Mouse (Mus musculus) small intestine, adult 2 months (tissue): ENCODE results near the gene Sept3. TPM values are rescaled to one million over a fixed set of nuclear protein-coding genes. Genes with fewer than 3 reads are reported as not detected.
A peak's percentile ranks its signal among the peaks of the same experiment; 100 is the strongest.

Experiments used
- H3K27ac ChIP-seq: fragments of 200-500 bp; 2 replicates; pipeline ENCODE4 v1.5.1; 2012; ENCODE audit warnings: low read depth, low read length, control low read depth, inconsistent platforms; ENCODE audit not compliant: insufficient read depth
- H3K27me3 ChIP-seq: fragments of 200-500 bp; 2 replicates; pipeline ENCODE4 v1.6.1; 2012; ENCODE audit warnings: mild to moderate bottlenecking, moderate library complexity, low read length, inconsistent platforms; ENCODE audit not compliant: control insufficient read depth, insufficient read depth
- H3K36me3 ChIP-seq: fragments of 200-500 bp; 2 replicates; pipeline ENCODE4 v1.6.1; 2012; ENCODE audit warnings: mild to moderate bottlenecking, low read length, control low read depth, inconsistent platforms; ENCODE audit not compliant: control insufficient read depth, insufficient read depth
- H3K4me1 ChIP-seq: fragments of 200-500 bp; 2 replicates; pipeline ENCODE4 v1.6.1; 2012; ENCODE audit warnings: low read length, inconsistent platforms, mixed read lengths; ENCODE audit not compliant: control insufficient read depth, insufficient read depth, insufficient read length
- H3K4me3 ChIP-seq: fragments of 200-500 bp; 2 replicates; pipeline ENCODE4 v1.5.1; 2012; ENCODE audit warnings: low read depth, mild to moderate bottlenecking, control low read depth, inconsistent platforms, low read length, moderate library complexity
- CTCF ChIP-seq: fragments of 200-500 bp; IDR thresholded peaks from 2 replicates; pipeline ENCODE4 v1.5.1; 2012; ENCODE audit warnings: low read depth, mild to moderate bottlenecking, control low read depth, inconsistent platforms, low read length, moderate library complexity, mixed read lengths; ENCODE audit not compliant: insufficient replicate concordance, insufficient read length; ENCODE audit errors: extremely low read depth
- POLR2A ChIP-seq: fragments of 200-500 bp; IDR thresholded peaks from 2 replicates; pipeline ENCODE4 v1.6.1; 2012; ENCODE audit warnings: low read depth, mild to moderate bottlenecking, control low read depth, inconsistent platforms, low read length, moderate library complexity
- WGBS: fragments of 180-500 bp; shearing (Covaris S2); methylation state at CpG from one replicate; pipeline ENCODE4 v1.1.7; 2018; 5-methylcytosine and 5-hydroxymethylcytosine counted together
- polyA plus RNA-seq: library from polyadenylated mRNA; depleted of rRNA; stranded (reverse); fragments of >200 nt; gene quantifications from 2 replicates; pipeline ENCODE4 v1.2.3, GENCODE M21; 2012; rRNA removed

Gene Sept3
- polyA plus RNA-seq, 1 experiment, result 0.52 TPM

- TF ChIP-seq POLR2A (no peak), CTCF (no peak)
- Histone ChIP-seq H3K36me3 (peaks cover 20% of the 10 kb centered on the region), H3K27me3 (0 out of 2 replicates have a peak, but pooled peaks cover 3% of the 10 kb centered on the region), H3K27ac (no peak overlapping the region), H3K4me1 (peaks cover 19% of the 10 kb centered on the region), H3K4me3 (no peak overlapping the region)
- 60% methylated on average over 8 of the region's 8 CpGs for WGBS
These were observed 65.1 kb downstream of the Sept3 start for GRCm38 (mm10) chr15:82339634-82340254.

- Histone ChIP-seq H3K4me3 (peak overlapping the region; percentile 62), H3K36me3 (peaks cover 13% of the 10 kb centered on the region), H3K4me1 (peaks cover 22% of the 10 kb centered on the region), H3K27me3 (0 out of 2 replicates have a peak, but pooled peaks cover 3% of the 10 kb centered on the region), H3K27ac (0 out of 2 replicates have a peak overlapping the region, but pooled peaks have one; percentile 63)
- WGBS, result 56% methylated on average over 21 of the region's 21 CpGs
- TF ChIP-seq POLR2A (no peak), CTCF (no peak)
These were observed 65.8 kb downstream of the Sept3 start for GRCm38 (mm10) chr15:82340414-82341035.

GRCm38 (mm10) chr15:82341036-82341501 lies 66.4 kb downstream of the Sept3 start:
- 3% methylated on average over 39 of the region's 40 CpGs for WGBS
- TF ChIP-seq CTCF, result no peak
- 0 out of 2 replicates have a peak, but pooled peaks have one; percentile 42 for TF ChIP-seq POLR2A

GRCm38 (mm10) chr15:82341675-82342542 lies 67.2 kb downstream of the Sept3 start:
- Histone ChIP-seq H3K27me3 (0 out of 2 replicates have a peak, but pooled peaks cover 3% of the 10 kb centered on the region), H3K4me3 (peak overlapping the region; percentile 6; the same call in 1 of the 2 replicates), H3K27ac (peak overlapping the region; percentile 63), H3K36me3 (no peaks in the 10 kb centered on the region), H3K4me1 (peaks cover 22% of the 10 kb centered on the region)
- 63% methylated on average over 15 of the region's 15 CpGs for WGBS
- TF ChIP-seq CTCF (no peak), POLR2A (no peak)

More at GRCm38 (mm10) chr15:82341036-82341501, 66.4 kb downstream of the Sept3 start:
- 0 out of 2 replicates have a peak, but pooled peaks cover 3% of the 10 kb centered on the region for H3K27me3 ChIP-seq
- peak overlapping the region; percentile 62 for H3K4me3 ChIP-seq
- H3K27ac ChIP-seq, result peak overlapping the region; percentile 63
- peaks cover 7% of the 10 kb centered on the region; the same call in 1 of the 2 replicates for H3K36me3 ChIP-seq
- peaks cover 22% of the 10 kb centered on the region for H3K4me1 ChIP-seq

DNA sequence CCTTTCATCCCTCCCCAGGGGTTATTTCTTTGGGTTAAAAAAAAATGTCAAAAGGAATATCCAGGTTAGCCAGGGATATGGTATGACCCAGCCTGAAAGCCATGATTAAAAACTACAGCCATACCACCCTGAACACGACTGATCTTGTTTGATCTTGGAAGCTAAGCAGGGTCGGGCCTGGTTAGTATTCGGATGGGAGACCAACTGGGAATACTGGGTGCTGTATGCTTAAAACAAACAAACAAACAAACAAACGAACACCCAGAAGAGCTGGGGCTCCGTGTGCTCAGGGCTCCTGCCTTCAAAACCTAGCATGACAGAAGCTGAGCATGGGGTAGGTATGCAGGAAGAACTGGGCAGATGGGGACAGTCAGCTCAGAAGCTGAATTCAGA lies 67.8 kb downstream of the Sept3 start:
- H3K4me3 ChIP-seq, result no peak overlapping the region
- WGBS, result 71% methylated on average over 5 of the region's 5 CpGs
- no peaks in the 10 kb centered on the region for H3K36me3 ChIP-seq
- TF ChIP-seq CTCF (no peak), POLR2A (no peak)
- peaks cover 21% of the 10 kb centered on the region for H3K4me1 ChIP-seq
- 0 out of 2 replicates have a peak, but pooled peaks cover 3% of the 10 kb centered on the region for H3K27me3 ChIP-seq
- H3K27ac ChIP-seq, result no peak overlapping the region

DNA sequence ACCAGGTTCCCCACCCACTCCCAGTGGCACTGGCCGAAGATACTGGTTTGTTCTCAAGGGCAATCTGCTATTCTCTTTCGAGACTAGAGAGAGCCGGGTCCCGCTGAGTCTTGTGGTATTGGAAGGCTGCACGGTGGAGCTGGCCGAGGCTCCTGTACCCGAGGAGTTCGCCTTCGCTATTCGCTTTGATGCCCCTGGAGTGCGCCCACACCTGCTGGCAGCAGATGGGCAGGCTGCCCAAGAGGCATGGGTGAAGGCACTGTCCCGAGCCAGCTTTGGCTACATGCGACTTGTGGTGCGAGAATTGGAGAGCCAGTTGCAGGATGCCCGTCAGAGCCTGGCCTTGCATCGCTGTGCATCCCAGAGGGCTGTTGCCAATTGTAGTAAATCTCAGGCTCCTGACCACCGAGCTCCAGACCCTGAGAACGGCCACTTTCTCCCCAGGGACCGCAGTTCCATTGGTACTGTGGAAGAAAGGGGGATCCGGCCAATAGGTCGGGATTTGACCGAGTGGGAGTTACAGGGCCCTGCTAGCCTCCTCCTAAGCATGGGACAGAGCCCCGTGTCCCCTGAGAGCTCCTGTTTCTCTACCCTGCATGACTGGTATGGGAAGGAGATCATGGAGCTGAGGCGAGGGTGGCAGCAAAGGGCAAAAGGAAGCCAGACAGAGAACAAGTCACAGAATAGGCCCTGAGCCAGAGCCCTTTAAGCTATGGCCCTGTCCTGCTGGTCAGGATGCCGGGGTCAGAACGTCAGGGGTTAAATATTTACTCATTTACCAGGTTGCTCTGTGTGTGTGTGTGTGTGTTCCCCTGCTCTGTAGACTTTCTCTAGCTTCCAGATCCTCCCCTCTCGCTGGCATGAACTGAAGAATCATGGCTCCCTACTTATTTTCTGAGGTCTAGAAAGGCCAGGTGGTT lies 68.9 kb downstream of the Sept3 start:
- H3K27me3 ChIP-seq, result 0 out of 2 replicates have a peak, but pooled peaks cover 3% of the 10 kb centered on the region
- TF ChIP-seq POLR2A (no peak), CTCF (no peak)
- peaks cover 26% of the 10 kb centered on the region for H3K4me1 ChIP-seq
- 83% methylated on average over 27 of the region's 27 CpGs for WGBS
- H3K4me3 ChIP-seq, result no peak overlapping the region
- H3K36me3 ChIP-seq, result peaks cover 9% of the 10 kb centered on the region
- no peak overlapping the region for H3K27ac ChIP-seq

Other genes with a start within 250 kb of the Sept3 start
- gene Desi1, start 241.0 kb upstream of the Sept3 start, polyA plus RNA-seq, result 16.3 and 25.4 TPM in 2 replicates
- 24.6 and 25.7 TPM in 2 replicates for gene Snu13, start 227.3 kb upstream of the Sept3 start, polyA plus RNA-seq
- gene 4930407I10Rik, start 215.7 kb upstream of the Sept3 start, polyA plus RNA-seq, result not detected in 2 replicates
- 0.04 and 0.05 TPM in 2 replicates for gene Mei1, start 204.9 kb upstream of the Sept3 start, polyA plus RNA-seq
- gene Ccdc134, start 147.0 kb upstream of the Sept3 start, polyA plus RNA-seq, result 5.6 and 6.9 TPM in 2 replicates
- gene Srebf2, start 127.7 kb upstream of the Sept3 start, polyA plus RNA-seq, result 144 and 240 TPM in 2 replicates
- 0.38 and 2.6 TPM in 2 replicates for gene Shisa8, start 62.1 kb upstream of the Sept3 start, polyA plus RNA-seq
- 6.3 and 14.1 TPM in 2 replicates for gene Tnfrsf13c, start 50.5 kb upstream of the Sept3 start, polyA plus RNA-seq
- 5.8 and 16.4 TPM in 2 replicates for gene Cenpm, start 30.1 kb upstream of the Sept3 start, polyA plus RNA-seq
- gene 1500009C09Rik, start 22.5 kb upstream of the Sept3 start, polyA plus RNA-seq, result 0.19 and 0.37 TPM in 2 replicates
- not detected in 2 replicates for gene Wbp2nl, start 24.1 kb downstream of the Sept3 start, polyA plus RNA-seq
- gene Naga, start 64.0 kb downstream of the Sept3 start, polyA plus RNA-seq, result 83.2 and 196 TPM in 2 replicates
- gene Pheta2, start 64.0 kb downstream of the Sept3 start, polyA plus RNA-seq, result 0.42 and 0.56 TPM in 2 replicates
- 200 and 394 TPM in 2 replicates for gene Smdt1, start 64.1 kb downstream of the Sept3 start, polyA plus RNA-seq
- gene Ndufa6, start 79.4 kb downstream of the Sept3 start, polyA plus RNA-seq, result 410 and 669 TPM in 2 replicates
- gene Cyp2d22, start 105.4 kb downstream of the Sept3 start, polyA plus RNA-seq, result 18.5 and 67.5 TPM in 2 replicates
- not detected in 2 replicates for gene Cyp2d11, start 119.1 kb downstream of the Sept3 start, polyA plus RNA-seq
- 0.16 and 0.77 TPM in 2 replicates for gene Cyp2d10, start 132.3 kb downstream of the Sept3 start, polyA plus RNA-seq
- gene Cyp2d9, start 158.5 kb downstream of the Sept3 start, polyA plus RNA-seq, result 0.09 TPM in 1 of 2 replicates, not detected in the other